ENCODE assay signal across 19 mouse cellular contexts in the genomic region with DNA sequence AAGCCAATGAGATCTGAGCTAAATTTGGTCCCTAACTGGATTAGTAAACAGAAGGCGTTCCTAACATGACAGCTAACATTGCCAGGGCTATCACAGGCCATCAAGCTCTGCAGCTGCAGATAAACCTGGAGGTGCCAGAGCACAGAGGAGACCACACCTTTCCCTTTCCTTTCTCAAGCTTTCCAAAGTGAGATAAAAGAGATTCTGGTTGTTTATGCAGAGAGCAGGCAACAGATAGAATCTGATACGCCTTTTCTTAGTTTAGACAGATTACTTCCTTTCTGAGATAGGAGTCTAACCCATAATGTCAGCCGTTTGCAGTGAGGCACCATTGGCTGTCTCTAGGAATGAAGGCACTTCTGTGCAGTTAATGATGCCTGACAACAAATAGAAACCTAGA.
DNase-seq lines count a peak whose midpoint lies in the region; ATAC-seq and TF ChIP-seq lines count a peak whose summit lies in the region.
"Had no signal": no experiment of that assay in that cellular context is flagged by ENCODE, and none has a peak within 500 bp of the region (broad histone marks: within the 10 kb centered on the region; RNA-seq: fewer than 3 reads in every experiment).

No protein-coding gene starts in this region.

- no peaks in the 10 kb centered on the region for H3K79me2 ChIP-seq in heart, adult 2 months (replicated peaks; ENCODE audit: control insufficient read depth, insufficient read depth, low read length)

- H3K9ac ChIP-seq in heart, adult 2 months (ENCODE audit: low read depth, low read length) = no peak overlapping the region
- H3K9ac ChIP-seq: embryonic facial prominence, embryonic 12.5 days; forebrain, postnatal 0 days; limb, embryonic 15.5 days; midbrain, embryonic 12.5 days had no signal

- peaks cover 5% of the 10 kb centered on the region; the same call in 1 of the 2 replicates for H3K36me3 ChIP-seq in heart, adult 2 months (ENCODE audit: control insufficient read depth, insufficient read depth, low read length)
- H3K36me3 ChIP-seq in heart, embryonic 10.5 days = no peaks in the 10 kb centered on the region
- no peaks in the 10 kb centered on the region for H3K36me3 ChIP-seq in thymus, adult 2 months (ENCODE audit: control insufficient read depth, insufficient read depth, low read length)
- H3K36me3 ChIP-seq: embryonic facial prominence, embryonic 12.5 days; limb, embryonic 15.5 days; midbrain, embryonic 12.5 days had no signal

- ATAC-seq in megakaryocyte-erythroid progenitor cell, adult 5-6 weeks (replicated peaks; ENCODE audit: low FRiP score, low TSS enrichment, poor library complexity, severe bottlenecking) = peak; percentile 90
- ATAC-seq: forebrain, postnatal 0 days; hindbrain, postnatal 0 days had no signal

- H3K27me3 ChIP-seq in heart, adult 2 months (ENCODE audit: control insufficient read depth, insufficient read depth, low read length) = no peaks in the 10 kb centered on the region
- no peaks in the 10 kb centered on the region for H3K27me3 ChIP-seq in heart, embryonic 10.5 days (ENCODE audit: insufficient read depth, poor library complexity, severe bottlenecking)
- no peaks in the 10 kb centered on the region for H3K27me3 ChIP-seq in thymus, adult 2 months (ENCODE audit: control insufficient read depth, insufficient read depth, low read length)
- H3K27me3 ChIP-seq: embryonic facial prominence, embryonic 12.5 days; limb, embryonic 15.5 days; midbrain, embryonic 12.5 days had no signal

- H3K9me3 ChIP-seq in heart, embryonic 10.5 days = no peaks in the 10 kb centered on the region
- H3K9me3 ChIP-seq: embryonic facial prominence, embryonic 12.5 days; limb, embryonic 15.5 days; midbrain, embryonic 12.5 days had no signal

- DNase-seq in heart, adult 2 months = peak in 1 of 2 experiments; percentile 16
- DNase-seq in heart, embryonic 10.5 days (ENCODE audit: low spot score) = no peak
- peak; percentile 17 for DNase-seq in kidney, postnatal 14 days
- DNase-seq in kidney, adult 18-20 months = no peak
- peak; percentile 6 to 65 for DNase-seq in kidney, postnatal 25 days
- DNase-seq in thymus, adult 2 months = no peak
- DNase-seq: adrenal gland, postnatal 25 days; cerebellum, adult 2 months; forebrain, postnatal 0 days; gastrocnemius, adult 2 months; heart, postnatal 4 days; layer of hippocampus, postnatal 36 days; right cerebral cortex, postnatal 25 days; thymus, postnatal 25 days had no signal

- peaks cover 2% of the 10 kb centered on the region for H3K4me1 ChIP-seq in heart, adult 2 months (ENCODE audit: control insufficient read depth, insufficient read depth, low read length)
- no peaks in the 10 kb centered on the region for H3K4me1 ChIP-seq in heart, embryonic 10.5 days
- H3K4me1 ChIP-seq in thymus, adult 2 months (replicated peaks; ENCODE audit: control insufficient read depth, insufficient read depth, low read length) = no peaks in the 10 kb centered on the region
- H3K4me1 ChIP-seq: embryonic facial prominence, embryonic 12.5 days; limb, embryonic 15.5 days; midbrain, embryonic 12.5 days had no signal

- intact Hi-C loops in heart, adult 2 months (cut with DNase I) = no loop called here

- peak; percentile 47; the same call in 1 of the 2 replicates for TF ChIP-seq EP300 in heart, adult 2 months (IDR thresholded peaks at IDR 0.05; ENCODE audit: insufficient read depth, low read depth, low read length)

- TF ChIP-seq CTCF in heart, adult 2 months (IDR thresholded peaks at IDR 0.05) = no peak
- no peak for TF ChIP-seq CTCF in thymus, adult 2 months (IDR thresholded peaks at IDR 0.05; ENCODE audit: borderline replicate concordance, control insufficient read depth, extremely low read depth, insufficient read depth, low read length, poor library complexity)

- H3K27ac ChIP-seq in heart, adult 2 months = no peak overlapping the region; the same call in 1 of the 2 replicates
- no peak overlapping the region for H3K27ac ChIP-seq in heart, embryonic 10.5 days
- H3K27ac ChIP-seq in thymus, adult 2 months (ENCODE audit: control insufficient read depth, insufficient read depth, low read length) = no peak overlapping the region
- H3K27ac ChIP-seq: embryonic facial prominence, embryonic 12.5 days; gastrocnemius, adult 2 months; hindbrain, postnatal 0 days; limb, embryonic 15.5 days; midbrain, embryonic 12.5 days had no signal

- no peak overlapping the region for H3K4me3 ChIP-seq in heart, adult 2 months
- no peak overlapping the region for H3K4me3 ChIP-seq in heart, embryonic 10.5 days
- H3K4me3 ChIP-seq in thymus, adult 2 months (ENCODE audit: control insufficient read depth, insufficient read depth, low read length) = no peak overlapping the region
- H3K4me3 ChIP-seq: embryonic facial prominence, embryonic 12.5 days; gastrocnemius, adult 2 months; limb, embryonic 15.5 days; midbrain, embryonic 12.5 days had no signal

- 20% methylated on average over 3 of the region's 3 CpGs for WGBS in heart, adult 2 months
- whole genome bisulfite sequencing in heart, embryonic 10.5 days = 27% methylated on average over 3 of the region's 3 CpGs
- 60% methylated on average over 3 of the region's 3 CpGs for WGBS in thymus, adult 2 months

- no peak for TF ChIP-seq POLR2A in heart, adult 2 months (IDR thresholded peaks at IDR 0.05; ENCODE audit: insufficient read depth, low read depth, low read length)
- TF ChIP-seq POLR2A in thymus, adult 2 months (IDR thresholded peaks at IDR 0.05; ENCODE audit: control insufficient read depth, extremely low read depth, insufficient read depth, low read length, poor library complexity) = no peak

Comparison
In these comparisons a context has a peak if more than half of its experiments do, and no peak if none do; other contexts are left out.
1. DNase-seq: peak in kidney, postnatal 14 days (single experiment) and kidney, postnatal 25 days (2 of 2); none in heart, embryonic 10.5 days (single experiment), kidney, adult 18-20 months (single experiment) and thymus, adult 2 months (single experiment).